Mouse (Mus musculus): ENCODE measurements around the gene Rnf144a. TPM values are rescaled to one million over a fixed set of nuclear protein-coding genes. Genes with fewer than 3 reads are reported as not detected.

The Rnf144a gene
- total RNA-seq, 1 experiment from 2014 or later: 21.5 TPM

- DNase-seq: no peak
Observed at GRCm38 (mm10) chr12:26410443-26410842, 4.6 kb downstream of the Rnf144a start.

- no peak for DNase-seq
Observed at GRCm38 (mm10) chr12:26408707-26409106, 6.3 kb downstream of the Rnf144a start.

GRCm38 (mm10) chr12:26404781-26405702 lies 10.0 kb downstream of the Rnf144a start:
- peak; percentile 46 for DNase-seq

GRCm38 (mm10) chr12:26403372-26404125 lies 11.5 kb downstream of the Rnf144a start:
- DNase-seq: peak; percentile 77

GRCm38 (mm10) chr12:26401696-26402470 lies 13.2 kb downstream of the Rnf144a start:
- DNase-seq: no peak

- no peak for DNase-seq
Observed at GRCm38 (mm10) chr12:26401254-26401653, 13.8 kb downstream of the Rnf144a start.

GRCm38 (mm10) chr12:26400762-26401161 lies 14.3 kb downstream of the Rnf144a start:
- no peak for DNase-seq

- DNase-seq: no peak
Observed at GRCm38 (mm10) chr12:26399391-26399790, 15.7 kb downstream of the Rnf144a start.

GRCm38 (mm10) chr12:26398597-26398996 lies 16.5 kb downstream of the Rnf144a start:
- DNase-seq: no peak

GRCm38 (mm10) chr12:26394485-26395470 lies 20.3 kb downstream of the Rnf144a start:
- DNase-seq: no peak

- no peak for DNase-seq
Observed at GRCm38 (mm10) chr12:26393291-26393690, 21.8 kb downstream of the Rnf144a start.

GRCm38 (mm10) chr12:26391162-26391561 lies 23.9 kb downstream of the Rnf144a start:
- no peak for DNase-seq

GRCm38 (mm10) chr12:26387523-26387922 lies 27.5 kb downstream of the Rnf144a start:
- no peak for DNase-seq

GRCm38 (mm10) chr12:26386947-26387346 lies 28.1 kb downstream of the Rnf144a start:
- no peak for DNase-seq

- no peak for DNase-seq
Observed at GRCm38 (mm10) chr12:26386189-26386588, 28.9 kb downstream of the Rnf144a start.

GRCm38 (mm10) chr12:26385735-26386134 lies 29.3 kb downstream of the Rnf144a start:
- DNase-seq: no peak

GRCm38 (mm10) chr12:26381730-26382129 lies 33.3 kb downstream of the Rnf144a start:
- DNase-seq: no peak

GRCm38 (mm10) chr12:26379797-26380196 lies 35.3 kb downstream of the Rnf144a start:
- DNase-seq: no peak

GRCm38 (mm10) chr12:26377691-26378090 lies 37.4 kb downstream of the Rnf144a start:
- no peak for DNase-seq

GRCm38 (mm10) chr12:26376541-26377323 lies 38.3 kb downstream of the Rnf144a start:
- DNase-seq: no peak
